Mouse (Mus musculus) limb, embryonic 13.5 days (tissue): ENCODE results near the gene Zdhhc22. TPM values are rescaled to one million over a fixed set of nuclear protein-coding genes. Genes with fewer than 3 reads are reported as not detected.

Source experiments
- ATAC-seq: fragments of 200-750 bp; cut with Nextera tagmentation; 2 replicates; pipeline ENCODE4 v1.8.0; 2017; ENCODE audit warnings: low read depth, moderate number of reproducible peaks, moderate TSS enrichment; ENCODE audit not compliant: low FRiP score
- H3K27ac ChIP-seq: fragments of 300-500 bp; sonication (generic); 2 replicates; pipeline ENCODE4 v1.5.1; 2015; ENCODE audit warnings: inconsistent platforms, mild to moderate bottlenecking, moderate library complexity
- H3K27me3 ChIP-seq: fragments of 300-500 bp; sonication (generic); 2 replicates; pipeline ENCODE4 v1.6.1; 2015; ENCODE audit warnings: mild to moderate bottlenecking, inconsistent platforms
- H3K36me3 ChIP-seq: fragments of 300-500 bp; sonication (generic); 2 replicates; pipeline ENCODE4 v1.6.1; 2015; ENCODE audit warnings: inconsistent platforms, mild to moderate bottlenecking, moderate library complexity
- H3K4me1 ChIP-seq: fragments of 300-500 bp; sonication (generic); 2 replicates; pipeline ENCODE4 v1.6.1; 2015; ENCODE audit warnings: inconsistent platforms
- H3K4me2 ChIP-seq: fragments of 300-500 bp; sonication (generic); replicated peaks from 2 replicates; pipeline ENCODE4 v1.6.1; 2015; ENCODE audit warnings: inconsistent platforms, mild to moderate bottlenecking, moderate library complexity
- H3K4me3 ChIP-seq: fragments of 300-500 bp; sonication (generic); 2 replicates; pipeline ENCODE4 v1.5.1; 2015; ENCODE audit warnings: moderate library complexity, mild to moderate bottlenecking, inconsistent platforms
- H3K9ac ChIP-seq: fragments of 300-500 bp; sonication (generic); 2 replicates; pipeline ENCODE4 v1.6.1; 2015; ENCODE audit warnings: mild to moderate bottlenecking, inconsistent platforms
- H3K9me3 ChIP-seq: fragments of 300-500 bp; sonication (generic); 2 replicates; pipeline ENCODE4 v1.6.1; 2016; ENCODE audit warnings: inconsistent platforms
- WGBS: fragments of 180-500 bp; shearing (Covaris S2); methylation state at CpG from one replicate; pipeline ENCODE4 v1.1.7; 2015; 5-methylcytosine and 5-hydroxymethylcytosine counted together
- polyA plus RNA-seq: library from polyadenylated mRNA; unstranded; fragments of >200 nt; fragmentation: Nextera tagmentation; extraction: Ambion mirVana; gene quantifications from 2 replicates; pipeline ENCODE4 v1.2.1, GENCODE M21; 2015

Zdhhc22 gene
- polyA plus RNA-seq, 1 experiment from 2014 or later = not detected

GRCm38 (mm10) chr12:86958558-86958957, 31.7 kb downstream of the Zdhhc22 start:
- Histone ChIP-seq H3K9me3 (no peaks in the 10 kb centered on the region), H3K4me3 (no peak overlapping the region), H3K4me1 (no peaks in the 10 kb centered on the region), H3K36me3 (peaks cover 90% of the 10 kb centered on the region), H3K4me2 (no peak overlapping the region), H3K27me3 (no peaks in the 10 kb centered on the region), H3K27ac (no peak overlapping the region), H3K9ac (no peak overlapping the region)
- no peak for ATAC-seq
- 88% methylated on average over 5 of the region's 5 CpGs for WGBS

- 94% methylated on average over 2 of the region's 2 CpGs for WGBS
- ATAC-seq = no peak
Observed at GRCm38 (mm10) chr12:86955894-86956293, 34.3 kb downstream of the Zdhhc22 start.

GRCm38 (mm10) chr12:86952331-86952850, 37.8 kb downstream of the Zdhhc22 start:
- H3K4me2 ChIP-seq = no peak overlapping the region
- H3K36me3 ChIP-seq = peaks cover 43% of the 10 kb centered on the region
- 85% methylated on average over 10 of the region's 10 CpGs for WGBS
- no peak for ATAC-seq
- H3K4me1 ChIP-seq = peaks cover 24% of the 10 kb centered on the region
- H3K9me3 ChIP-seq = no peaks in the 10 kb centered on the region
- H3K9ac ChIP-seq = no peak overlapping the region
- H3K27ac ChIP-seq = no peak overlapping the region
- H3K4me3 ChIP-seq = no peak overlapping the region
- H3K27me3 ChIP-seq = no peaks in the 10 kb centered on the region

More at GRCm38 (mm10) chr12:86955894-86956293, 34.3 kb downstream of the Zdhhc22 start:
- Histone ChIP-seq H3K9me3 (no peaks in the 10 kb centered on the region), H3K36me3 (peaks cover 76% of the 10 kb centered on the region), H3K27me3 (no peaks in the 10 kb centered on the region), H3K4me1 (no peaks in the 10 kb centered on the region), H3K27ac (no peak overlapping the region), H3K9ac (no peak overlapping the region), H3K4me2 (no peak overlapping the region), H3K4me3 (no peak overlapping the region)

GRCm38 (mm10) chr12:86950961-86951360, 39.3 kb downstream of the Zdhhc22 start:
- peaks cover 27% of the 10 kb centered on the region for H3K4me1 ChIP-seq
- no peak overlapping the region for H3K4me2 ChIP-seq
- WGBS = 90% methylated on average over 3 of the region's 3 CpGs
- ATAC-seq = no peak
- no peak overlapping the region for H3K4me3 ChIP-seq
- H3K9ac ChIP-seq = no peak overlapping the region
- H3K27ac ChIP-seq = no peak overlapping the region
- peaks cover 32% of the 10 kb centered on the region for H3K36me3 ChIP-seq
- H3K27me3 ChIP-seq = no peaks in the 10 kb centered on the region
- no peaks in the 10 kb centered on the region for H3K9me3 ChIP-seq

- H3K4me1 ChIP-seq = peaks cover 30% of the 10 kb centered on the region
- H3K9me3 ChIP-seq = no peaks in the 10 kb centered on the region
- no peak overlapping the region for H3K9ac ChIP-seq
- ATAC-seq = no peak
- H3K36me3 ChIP-seq = peaks cover 26% of the 10 kb centered on the region
- no peak overlapping the region for H3K4me2 ChIP-seq
- no peak overlapping the region for H3K27ac ChIP-seq
- no peaks in the 10 kb centered on the region for H3K27me3 ChIP-seq
- no peak overlapping the region for H3K4me3 ChIP-seq
- 82% methylated on average over 16 of the region's 16 CpGs for WGBS
Observed at GRCm38 (mm10) chr12:86950161-86950960, 39.9 kb downstream of the Zdhhc22 start.

- Histone ChIP-seq H3K27ac (no peak overlapping the region), H3K36me3 (peaks cover 19% of the 10 kb centered on the region), H3K4me2 (peak overlapping the region; percentile 92; the same call in 1 of the 2 replicates), H3K4me1 (peaks cover 32% of the 10 kb centered on the region), H3K27me3 (no peaks in the 10 kb centered on the region), H3K4me3 (no peak overlapping the region), H3K9ac (no peak overlapping the region), H3K9me3 (no peaks in the 10 kb centered on the region)
- no peak for ATAC-seq
- WGBS = 80% methylated on average over 9 of the region's 9 CpGs
Observed at GRCm38 (mm10) chr12:86949501-86949900, 40.7 kb downstream of the Zdhhc22 start.

GRCm38 (mm10) chr12:86948627-86949026, 41.6 kb downstream of the Zdhhc22 start:
- no peaks in the 10 kb centered on the region for H3K27me3 ChIP-seq
- no peaks in the 10 kb centered on the region for H3K9me3 ChIP-seq
- 0 out of 2 replicates have a peak overlapping the region, but pooled peaks have one; percentile 1 for H3K27ac ChIP-seq
- peaks cover 13% of the 10 kb centered on the region for H3K36me3 ChIP-seq
- no peak for ATAC-seq
- whole genome bisulfite sequencing = 20% methylated on average over 6 of the region's 6 CpGs
- H3K4me3 ChIP-seq = peak overlapping the region; percentile 68
- peaks cover 32% of the 10 kb centered on the region for H3K4me1 ChIP-seq
- peak overlapping the region; percentile 92 for H3K4me2 ChIP-seq
- H3K9ac ChIP-seq = no peak overlapping the region; the same call in 1 of the 2 replicates

GRCm38 (mm10) chr12:86947681-86948401, 42.4 kb downstream of the Zdhhc22 start:
- peaks cover 32% of the 10 kb centered on the region for H3K4me1 ChIP-seq
- H3K27ac ChIP-seq = peak overlapping the region; percentile 78
- H3K4me2 ChIP-seq = peak overlapping the region; percentile 92
- H3K27me3 ChIP-seq = no peaks in the 10 kb centered on the region
- 17% methylated on average over 26 of the region's 26 CpGs for WGBS
- H3K4me3 ChIP-seq = peak overlapping the region; percentile 68
- H3K36me3 ChIP-seq = peaks cover 5% of the 10 kb centered on the region
- peak; percentile 16; the same call in 1 of the 2 replicates for ATAC-seq
- H3K9ac ChIP-seq = peak overlapping the region; percentile 92
- no peaks in the 10 kb centered on the region for H3K9me3 ChIP-seq

- Histone ChIP-seq H3K9me3 (no peaks in the 10 kb centered on the region), H3K27me3 (no peaks in the 10 kb centered on the region), H3K4me1 (peaks cover 32% of the 10 kb centered on the region), H3K27ac (peak within 1 kb of the TSS; percentile 99), H3K36me3 (no peaks in the 10 kb centered on the region), H3K4me2 (peak within 1 kb of the TSS; percentile 92), H3K4me3 (peak within 1 kb of the TSS; percentile 68), H3K9ac (peak within 1 kb of the TSS; percentile 92)
- under 1% methylated on average over 64 of the region's 64 CpGs for WGBS
- peak; percentile 98 for ATAC-seq
Observed at GRCm38 (mm10) chr12:86946862-86947574, 43.2 kb downstream of the Zdhhc22 start, which contains the start of gene Cipc. Cipc (plus strand) TSS chr12:86947043.

- no peak for ATAC-seq
- Histone ChIP-seq H3K27me3 (peaks cover under 1% of the 10 kb centered on the region; the same call in 1 of the 2 replicates), H3K4me3 (peak overlapping the region; percentile 68), H3K36me3 (no peaks in the 10 kb centered on the region), H3K27ac (peak overlapping the region; percentile 99), H3K4me1 (peaks cover 32% of the 10 kb centered on the region), H3K4me2 (peak overlapping the region; percentile 92), H3K9ac (peak overlapping the region; percentile 92), H3K9me3 (no peaks in the 10 kb centered on the region)
- 2% methylated on average over 17 of the region's 17 CpGs for WGBS
Observed at GRCm38 (mm10) chr12:86946301-86946781, 43.9 kb downstream of the Zdhhc22 start.

GRCm38 (mm10) chr12:86945126-86945525, 45.1 kb downstream of the Zdhhc22 start:
- H3K4me2 ChIP-seq = no peak overlapping the region
- H3K36me3 ChIP-seq = no peaks in the 10 kb centered on the region
- H3K9ac ChIP-seq = no peak overlapping the region
- H3K4me1 ChIP-seq = peaks cover 30% of the 10 kb centered on the region
- ATAC-seq = no peak
- peaks cover 3% of the 10 kb centered on the region for H3K27me3 ChIP-seq
- 6% methylated on average over 4 of the region's 4 CpGs for WGBS
- H3K27ac ChIP-seq = no peak overlapping the region
- H3K4me3 ChIP-seq = no peak overlapping the region
- no peaks in the 10 kb centered on the region for H3K9me3 ChIP-seq
